Mouse (Mus musculus) heart, embryonic 16.5 days (tissue): ENCODE data around the gene Tmem165. TPM values are rescaled to one million over a fixed set of nuclear protein-coding genes. Genes with fewer than 3 reads are reported as not detected.

Source experiments
- ATAC-seq: fragments of 200-750 bp; cut with Nextera tagmentation; replicated peaks from 2 replicates; pipeline ENCODE4 v1.8.0; 2017; ENCODE audit warnings: moderate number of reproducible peaks; ENCODE audit not compliant: insufficient read depth, low FRiP score; ENCODE audit errors: extremely low read depth
- H3K27ac ChIP-seq: fragments of 300-500 bp; sonication (generic); 2 replicates; pipeline ENCODE4 v1.5.1; 2014; ENCODE audit warnings: mild to moderate bottlenecking, low read length, control low read depth, moderate library complexity
- H3K27me3 ChIP-seq: fragments of 300-500 bp; sonication (generic); 2 replicates; pipeline ENCODE4 v1.6.1; 2014; ENCODE audit warnings: low read length, mixed read lengths; ENCODE audit not compliant: control insufficient read depth, insufficient read depth
- H3K36me3 ChIP-seq: fragments of 300-500 bp; sonication (generic); 2 replicates; pipeline ENCODE4 v1.6.1; 2014; ENCODE audit not compliant: control insufficient read depth, insufficient read depth
- H3K4me1 ChIP-seq: fragments of 300-500 bp; sonication (generic); 2 replicates; pipeline ENCODE4 v1.6.1; 2014; ENCODE audit warnings: low read length, mixed read lengths; ENCODE audit not compliant: control insufficient read depth, insufficient read depth
- H3K4me2 ChIP-seq: fragments of 300-500 bp; sonication (generic); 2 replicates; pipeline ENCODE4 v1.6.1; 2014; ENCODE audit warnings: low read depth, mild to moderate bottlenecking, control low read depth, low read length
- H3K4me3 ChIP-seq: fragments of 300-500 bp; sonication (generic); 2 replicates; pipeline ENCODE4 v1.5.1; 2014; ENCODE audit warnings: mild to moderate bottlenecking, control low read depth, low read length
- H3K9ac ChIP-seq: fragments of 300-500 bp; sonication (generic); 2 replicates; pipeline ENCODE4 v1.6.1; 2014; ENCODE audit warnings: low read length, control low read depth
- H3K9me3 ChIP-seq: fragments of 300-500 bp; sonication (generic); replicated peaks from 2 replicates; pipeline ENCODE4 v1.6.1; 2016; ENCODE audit warnings: low read length; ENCODE audit not compliant: control insufficient read depth
- WGBS: fragments of 180-500 bp; shearing (Covaris S2); extraction: QIAGEN DNeasy Blood & Tissue Kit; methylation state at CpG from one replicate; pipeline ENCODE4 v1.1.7; 2014; 5-methylcytosine and 5-hydroxymethylcytosine counted together
- polyA plus RNA-seq: library from polyadenylated mRNA; unstranded; fragments of >200 nt; fragmentation: Nextera tagmentation; extraction: Ambion mirVana; gene quantifications from 2 replicates; pipeline ENCODE4 v1.2.1, GENCODE M21; 2015

Tmem165 gene
- polyA plus RNA-seq, 1 experiment from 2014 or later: 58.8 TPM

DNA sequence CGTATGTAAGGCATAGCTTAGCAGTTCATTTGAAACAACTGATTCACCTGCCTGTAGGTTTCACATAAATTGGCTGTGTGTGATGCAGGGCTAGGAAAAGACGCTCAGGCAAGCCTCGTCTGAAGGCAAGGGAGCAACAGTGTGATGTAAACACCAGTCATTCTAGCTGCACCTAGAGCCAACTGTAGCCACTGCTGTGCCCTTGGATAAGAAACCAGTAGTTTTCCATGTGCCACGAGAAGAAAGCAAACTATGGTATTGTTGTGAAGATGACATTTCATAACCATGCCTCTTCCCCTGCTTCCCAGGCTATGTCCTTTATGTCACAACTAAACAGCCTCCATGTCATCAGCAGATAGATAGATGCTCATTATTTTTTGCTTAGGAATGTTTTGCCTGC, 40.3 kb upstream of the Tmem165 start:
- WGBS: 85% methylated on average over 4 of the region's 4 CpGs
- Histone ChIP-seq H3K4me3 (no peak overlapping the region), H3K9me3 (no peaks in the 10 kb centered on the region), H3K36me3 (no peaks in the 10 kb centered on the region), H3K4me1 (peaks cover 16% of the 10 kb centered on the region), H3K27me3 (no peaks in the 10 kb centered on the region), H3K27ac (no peak overlapping the region), H3K4me2 (no peak overlapping the region), H3K9ac (no peak overlapping the region)
- no peak for ATAC-seq

- ATAC-seq: no peak
- Histone ChIP-seq H3K27me3 (no peaks in the 10 kb centered on the region), H3K4me2 (no peak overlapping the region), H3K27ac (no peak overlapping the region), H3K36me3 (peaks cover 7% of the 10 kb centered on the region), H3K4me3 (no peak overlapping the region), H3K4me1 (no peaks in the 10 kb centered on the region), H3K9me3 (no peaks in the 10 kb centered on the region), H3K9ac (no peak overlapping the region)
- WGBS: 100% methylated on average over 1 of the region's 1 CpGs
Measured at GRCm38 (mm10) chr5:76146401-76146800, 37.3 kb upstream of the Tmem165 start.

DNA sequence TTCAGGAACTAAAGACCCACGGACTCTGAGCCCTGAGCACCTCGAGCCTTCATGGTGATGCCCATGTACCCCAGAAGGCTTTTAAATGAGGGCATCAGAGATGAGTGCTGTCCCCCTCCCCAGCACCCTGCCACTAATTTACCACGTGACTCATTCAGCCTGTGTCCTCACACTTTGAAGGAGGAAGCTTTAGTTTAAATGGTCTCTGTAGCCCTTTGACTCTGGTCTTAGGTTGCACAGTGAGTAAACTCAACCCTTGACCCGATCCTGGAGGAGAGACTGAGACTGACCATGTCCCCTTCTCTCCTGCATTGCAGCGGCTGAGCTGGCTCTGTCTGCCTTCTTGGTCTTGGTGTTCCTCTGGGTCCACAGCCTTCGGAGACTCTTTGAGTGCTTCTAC, 34.2 kb upstream of the Tmem165 start:
- 89% methylated on average over 6 of the region's 6 CpGs for WGBS
- H3K4me1 ChIP-seq: peaks cover 4% of the 10 kb centered on the region

GRCm38 (mm10) chr5:76152956-76153355, 30.7 kb upstream of the Tmem165 start:
- H3K4me1 ChIP-seq: peaks cover 19% of the 10 kb centered on the region
- no peak overlapping the region for H3K9ac ChIP-seq
- no peaks in the 10 kb centered on the region for H3K27me3 ChIP-seq
- H3K36me3 ChIP-seq: peaks cover 13% of the 10 kb centered on the region
- no peak overlapping the region for H3K27ac ChIP-seq
- no peaks in the 10 kb centered on the region for H3K9me3 ChIP-seq
- WGBS: 87% methylated on average over 6 of the region's 6 CpGs
- no peak for ATAC-seq
- no peak overlapping the region for H3K4me2 ChIP-seq
- H3K4me3 ChIP-seq: no peak overlapping the region

More for the DNA sequence above, 34.2 kb upstream of the Tmem165 start:
- Histone ChIP-seq H3K9ac (no peak overlapping the region), H3K36me3 (peaks cover 10% of the 10 kb centered on the region), H3K27ac (no peak overlapping the region), H3K9me3 (no peaks in the 10 kb centered on the region), H3K4me2 (no peak overlapping the region), H3K4me3 (no peak overlapping the region), H3K27me3 (no peaks in the 10 kb centered on the region)
- no peak for ATAC-seq

- WGBS: 85% methylated on average over 11 of the region's 11 CpGs
- H3K36me3 ChIP-seq: peaks cover 13% of the 10 kb centered on the region
- ATAC-seq: no peak
Measured at GRCm38 (mm10) chr5:76153430-76153829, 30.2 kb upstream of the Tmem165 start.

GRCm38 (mm10) chr5:76154434-76155165, 29.1 kb upstream of the Tmem165 start:
- H3K4me2 ChIP-seq: peak overlapping the region; percentile 46
- WGBS: 48% methylated on average over 21 of the region's 21 CpGs
- ATAC-seq: peak; percentile 92

More at GRCm38 (mm10) chr5:76153430-76153829, 30.2 kb upstream of the Tmem165 start:
- no peak overlapping the region for H3K4me3 ChIP-seq
- H3K4me1 ChIP-seq: peaks cover 19% of the 10 kb centered on the region
- no peak overlapping the region for H3K4me2 ChIP-seq
- no peak overlapping the region for H3K9ac ChIP-seq
- no peaks in the 10 kb centered on the region for H3K27me3 ChIP-seq
- no peak overlapping the region for H3K27ac ChIP-seq
- no peaks in the 10 kb centered on the region for H3K9me3 ChIP-seq

DNA sequence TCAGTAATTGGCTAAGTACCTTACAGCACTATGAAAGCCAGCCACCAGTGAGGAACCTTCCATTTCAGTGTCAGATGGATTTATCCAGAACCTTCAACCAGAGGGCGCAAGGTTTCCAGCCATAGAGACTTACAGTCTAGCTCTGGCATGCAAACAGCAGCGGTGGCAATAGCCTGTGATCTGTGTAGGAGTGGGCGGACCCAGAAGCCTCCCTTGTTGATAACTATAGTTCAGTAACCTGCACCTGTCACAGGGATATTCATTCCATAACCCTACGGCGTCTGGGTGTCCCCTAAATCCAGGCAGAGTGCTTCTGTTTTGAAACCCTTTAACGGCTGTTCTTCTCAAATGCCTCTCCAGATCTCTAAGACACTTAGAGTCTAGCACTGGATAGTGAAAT, 24.1 kb upstream of the Tmem165 start:
- H3K36me3 ChIP-seq: peaks cover 4% of the 10 kb centered on the region; the same call in 1 of the 2 replicates
- H3K9me3 ChIP-seq: no peaks in the 10 kb centered on the region
- no peak overlapping the region for H3K9ac ChIP-seq
- H3K27me3 ChIP-seq: no peaks in the 10 kb centered on the region
- no peak overlapping the region for H3K4me2 ChIP-seq
- peaks cover 14% of the 10 kb centered on the region for H3K4me1 ChIP-seq
- ATAC-seq: no peak
- no peak overlapping the region for H3K4me3 ChIP-seq
- no peak overlapping the region for H3K27ac ChIP-seq
- WGBS: 62% methylated on average over 6 of the region's 6 CpGs

More at GRCm38 (mm10) chr5:76154434-76155165, 29.1 kb upstream of the Tmem165 start:
- H3K4me1 ChIP-seq: peaks cover 19% of the 10 kb centered on the region
- no peaks in the 10 kb centered on the region for H3K9me3 ChIP-seq
- peak overlapping the region; percentile 86 for H3K27ac ChIP-seq
- no peak overlapping the region; the same call in 1 of the 2 replicates for H3K9ac ChIP-seq
- no peaks in the 10 kb centered on the region for H3K27me3 ChIP-seq
- H3K4me3 ChIP-seq: peak overlapping the region; percentile 7; the same call in 1 of the 2 replicates
- H3K36me3 ChIP-seq: peaks cover 13% of the 10 kb centered on the region

GRCm38 (mm10) chr5:76160086-76160485, 23.6 kb upstream of the Tmem165 start:
- ATAC-seq: no peak
- H3K27me3 ChIP-seq: no peaks in the 10 kb centered on the region
- 43% methylated on average over 3 of the region's 3 CpGs for WGBS

DNA sequence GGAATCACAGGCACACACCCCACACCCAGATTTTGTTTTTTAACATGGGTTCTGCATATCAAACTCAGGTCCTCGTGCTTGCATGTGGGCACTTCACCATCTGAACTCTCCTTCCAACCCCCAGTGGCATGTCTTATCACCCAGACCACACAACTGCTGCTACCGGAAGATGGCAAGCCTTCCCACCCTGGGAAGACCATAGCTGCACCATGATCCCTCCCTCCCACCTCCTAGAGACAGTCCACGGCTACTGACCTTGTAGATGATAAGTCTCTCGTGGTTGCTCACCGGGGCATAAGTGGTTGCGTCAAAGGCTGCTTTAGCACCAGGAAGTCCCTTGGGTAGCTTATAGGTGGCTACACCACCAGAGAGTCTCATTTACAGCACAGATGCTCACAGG, 22.2 kb upstream of the Tmem165 start:
- Histone ChIP-seq H3K4me2 (no peak overlapping the region), H3K27ac (no peak overlapping the region), H3K9ac (no peak overlapping the region), H3K4me1 (no peaks in the 10 kb centered on the region), H3K9me3 (no peaks in the 10 kb centered on the region), H3K27me3 (no peaks in the 10 kb centered on the region), H3K36me3 (peaks cover 4% of the 10 kb centered on the region; the same call in 1 of the 2 replicates), H3K4me3 (no peak overlapping the region)
- no peak for ATAC-seq
- 78% methylated on average over 6 of the region's 6 CpGs for WGBS

More at GRCm38 (mm10) chr5:76160086-76160485, 23.6 kb upstream of the Tmem165 start:
- no peaks in the 10 kb centered on the region for H3K9me3 ChIP-seq
- H3K4me2 ChIP-seq: no peak overlapping the region
- no peak overlapping the region for H3K4me3 ChIP-seq
- H3K4me1 ChIP-seq: peaks cover 10% of the 10 kb centered on the region
- H3K36me3 ChIP-seq: peaks cover 4% of the 10 kb centered on the region; the same call in 1 of the 2 replicates
- no peak overlapping the region for H3K27ac ChIP-seq
- no peak overlapping the region for H3K9ac ChIP-seq
